Mouse (Mus musculus) embryonic fibroblast, embryonic 13.5 days (primary cell): ENCODE results near the gene Macrod2.

ENCODE experiments used
- CTCF ChIP-seq: IDR thresholded peaks from 2 replicates; pipeline ENCODE4 v1.5.1; 2011; ENCODE audit warnings: mild to moderate bottlenecking, control low read depth, low read length, moderate library complexity, borderline replicate concordance; ENCODE audit not compliant: insufficient read depth
- POLR2A ChIP-seq: IDR thresholded peaks from 2 replicates; pipeline ENCODE4 v1.6.1; 2011; ENCODE audit warnings: low read depth, mild to moderate bottlenecking, control low read depth, low read length, moderate library complexity

- TF ChIP-seq POLR2A (no peak), CTCF (no peak)
These were observed 1908.7 kb downstream of the Macrod2 start for GRCm38 (mm10) chr2:142303912-142304182.
